Mouse (Mus musculus) kidney, adult 2 months (tissue): ENCODE results near the gene Adcy2. TPM values are rescaled to one million over a fixed set of nuclear protein-coding genes. Genes with fewer than 3 reads are reported as not detected.

Experiments used
- DNase-seq: peaks from one replicate; pipeline ENCODE4 v3.0.0; 2021
- H3K27ac ChIP-seq: fragments of 200-500 bp; 2 replicates; pipeline ENCODE4 v1.5.1; 2012; ENCODE audit warnings: low read depth, low read length, control low read depth, inconsistent platforms; ENCODE audit not compliant: insufficient read depth
- H3K27me3 ChIP-seq: fragments of 200-500 bp; replicated peaks from 2 replicates; pipeline ENCODE4 v1.6.1; 2012; ENCODE audit warnings: mild to moderate bottlenecking, moderate library complexity, low read length, inconsistent platforms; ENCODE audit not compliant: control insufficient read depth, insufficient read depth
- H3K36me3 ChIP-seq: fragments of 200-500 bp; 2 replicates; pipeline ENCODE4 v1.6.1; 2012; ENCODE audit warnings: mild to moderate bottlenecking, moderate library complexity, low read length, inconsistent platforms; ENCODE audit not compliant: control insufficient read depth, insufficient read depth
- H3K4me1 ChIP-seq: fragments of 200-500 bp; 2 replicates; pipeline ENCODE4 v1.6.1; 2011; ENCODE audit warnings: low read length; ENCODE audit not compliant: control insufficient read depth, insufficient read depth
- H3K4me3 ChIP-seq: fragments of 200-500 bp; 2 replicates; pipeline ENCODE4 v1.5.1; 2011; ENCODE audit warnings: mild to moderate bottlenecking, low read depth, low read length, control low read depth; ENCODE audit not compliant: insufficient read depth
- CTCF ChIP-seq: fragments of 200-500 bp; conservative IDR thresholded peaks from 2 replicates; pipeline ENCODE4 v1.5.1; 2011; ENCODE audit warnings: low read depth, mild to moderate bottlenecking, control low read depth, low read length, moderate library complexity, mixed read lengths; ENCODE audit not compliant: insufficient read depth, insufficient read length
- POLR2A ChIP-seq: fragments of 200-500 bp; IDR thresholded peaks from one replicate; pipeline ENCODE4 v1.6.1; 2011; ENCODE audit warnings: low read depth, low read length, control low read depth
- WGBS: fragments of 180-500 bp; shearing (Covaris S2); methylation state at CpG from one replicate; pipeline ENCODE4 v1.1.7; 2018; 5-methylcytosine and 5-hydroxymethylcytosine counted together
- polyA plus RNA-seq: library from polyadenylated mRNA; depleted of rRNA; stranded (reverse); fragments of >200 nt; gene quantifications from 2 replicates; pipeline ENCODE4 v1.2.3, GENCODE M21; 2012

Gene Adcy2
- polyA plus RNA-seq, 1 experiment, result 0.83 TPM

- 48% methylated on average over 9 of the region's 9 CpGs for WGBS
- TF ChIP-seq CTCF (no peak), POLR2A (no peak)
These were observed 249.5 kb downstream of the Adcy2 start for GRCm38 (mm10) chr13:68749801-68750200.

GRCm38 (mm10) chr13:68749370-68749769 is 250.0 kb downstream of the Adcy2 start:
- WGBS, result 82% methylated on average over 2 of the region's 2 CpGs
- H3K4me3 ChIP-seq, result no peak overlapping the region
- H3K27ac ChIP-seq, result no peak overlapping the region
- TF ChIP-seq CTCF, result no peak
- no peaks in the 10 kb centered on the region; the same call in 1 of the 2 replicates for H3K27me3 ChIP-seq
- H3K36me3 ChIP-seq, result no peaks in the 10 kb centered on the region
- H3K4me1 ChIP-seq, result no peaks in the 10 kb centered on the region
- no peak for DNase-seq

More at GRCm38 (mm10) chr13:68749801-68750200, 249.5 kb downstream of the Adcy2 start:
- Histone ChIP-seq H3K27me3 (no peaks in the 10 kb centered on the region; the same call in 1 of the 2 replicates), H3K4me3 (no peak overlapping the region), H3K4me1 (no peaks in the 10 kb centered on the region), H3K27ac (no peak overlapping the region), H3K36me3 (no peaks in the 10 kb centered on the region)
- DNase-seq, result no peak

GRCm38 (mm10) chr13:68745426-68745825 is 253.9 kb downstream of the Adcy2 start:
- Histone ChIP-seq H3K27ac (no peak overlapping the region), H3K4me1 (no peaks in the 10 kb centered on the region), H3K36me3 (no peaks in the 10 kb centered on the region), H3K27me3 (no peaks in the 10 kb centered on the region; the same call in 1 of the 2 replicates), H3K4me3 (no peak overlapping the region)
- WGBS, result 82% methylated on average over 5 of the region's 5 CpGs
- TF ChIP-seq POLR2A, result no peak
- no peak for TF ChIP-seq CTCF
- DNase-seq, result no peak

- no peak overlapping the region for H3K4me3 ChIP-seq
- no peaks in the 10 kb centered on the region for H3K27me3 ChIP-seq
- no peak for DNase-seq
- H3K4me1 ChIP-seq, result no peaks in the 10 kb centered on the region
- TF ChIP-seq POLR2A (no peak), CTCF (no peak)
- no peak overlapping the region for H3K27ac ChIP-seq
- no peaks in the 10 kb centered on the region for H3K36me3 ChIP-seq
These were observed 286.7 kb downstream of the Adcy2 start for GRCm38 (mm10) chr13:68712661-68713060.

- DNase-seq, result no peak
- H3K27me3 ChIP-seq, result no peaks in the 10 kb centered on the region
- H3K36me3 ChIP-seq, result no peaks in the 10 kb centered on the region
- H3K27ac ChIP-seq, result no peak overlapping the region
- no peaks in the 10 kb centered on the region for H3K4me1 ChIP-seq
- TF ChIP-seq POLR2A (no peak), CTCF (no peak)
- no peak overlapping the region for H3K4me3 ChIP-seq
- 66% methylated on average over 6 of the region's 6 CpGs for WGBS
These were observed 292.0 kb downstream of the Adcy2 start for GRCm38 (mm10) chr13:68707296-68707747.

GRCm38 (mm10) chr13:68684919-68685318 is 314.4 kb downstream of the Adcy2 start:
- H3K4me3 ChIP-seq, result no peak overlapping the region
- H3K27me3 ChIP-seq, result no peaks in the 10 kb centered on the region
- no peaks in the 10 kb centered on the region for H3K4me1 ChIP-seq
- TF ChIP-seq POLR2A, result no peak
- TF ChIP-seq CTCF, result no peak
- no peak for DNase-seq
- no peaks in the 10 kb centered on the region for H3K36me3 ChIP-seq
- H3K27ac ChIP-seq, result no peak overlapping the region
- WGBS, result 88% methylated on average over 2 of the region's 2 CpGs

- H3K4me3 ChIP-seq, result no peak overlapping the region
- H3K4me1 ChIP-seq, result no peaks in the 10 kb centered on the region
- no peak overlapping the region for H3K27ac ChIP-seq
- no peak for DNase-seq
- no peaks in the 10 kb centered on the region for H3K27me3 ChIP-seq
- no peaks in the 10 kb centered on the region for H3K36me3 ChIP-seq
- TF ChIP-seq POLR2A (no peak), CTCF (no peak)
- 77% methylated on average over 1 of the region's 1 CpGs for WGBS
These were observed 318.9 kb downstream of the Adcy2 start for GRCm38 (mm10) chr13:68680429-68680828.

- TF ChIP-seq CTCF, result no peak
- no peak for TF ChIP-seq POLR2A
- no peaks in the 10 kb centered on the region for H3K36me3 ChIP-seq
- DNase-seq, result no peak
- H3K27ac ChIP-seq, result no peak overlapping the region
- H3K27me3 ChIP-seq, result no peaks in the 10 kb centered on the region
- no peak overlapping the region for H3K4me3 ChIP-seq
- 90% methylated on average over 1 of the region's 1 CpGs for WGBS
- no peaks in the 10 kb centered on the region for H3K4me1 ChIP-seq
These were observed 356.6 kb downstream of the Adcy2 start for GRCm38 (mm10) chr13:68642786-68643185.
